Mouse (Mus musculus) bone marrow, adult 2 months (tissue): ENCODE measurements around the gene Large2.

Experiments
- CTCF ChIP-seq: fragments of 200-500 bp; IDR thresholded peaks from 2 replicates; pipeline ENCODE4 v1.5.1; 2011; ENCODE audit warnings: low read length, control low read depth; ENCODE audit not compliant: control insufficient read depth, insufficient read depth
- POLR2A ChIP-seq: fragments of 200-500 bp; IDR thresholded peaks from 2 replicates; pipeline ENCODE4 v1.6.1; 2011; ENCODE audit warnings: low read depth, mild to moderate bottlenecking, control low read depth, low read length, borderline replicate concordance; ENCODE audit not compliant: control insufficient read depth

DNA sequence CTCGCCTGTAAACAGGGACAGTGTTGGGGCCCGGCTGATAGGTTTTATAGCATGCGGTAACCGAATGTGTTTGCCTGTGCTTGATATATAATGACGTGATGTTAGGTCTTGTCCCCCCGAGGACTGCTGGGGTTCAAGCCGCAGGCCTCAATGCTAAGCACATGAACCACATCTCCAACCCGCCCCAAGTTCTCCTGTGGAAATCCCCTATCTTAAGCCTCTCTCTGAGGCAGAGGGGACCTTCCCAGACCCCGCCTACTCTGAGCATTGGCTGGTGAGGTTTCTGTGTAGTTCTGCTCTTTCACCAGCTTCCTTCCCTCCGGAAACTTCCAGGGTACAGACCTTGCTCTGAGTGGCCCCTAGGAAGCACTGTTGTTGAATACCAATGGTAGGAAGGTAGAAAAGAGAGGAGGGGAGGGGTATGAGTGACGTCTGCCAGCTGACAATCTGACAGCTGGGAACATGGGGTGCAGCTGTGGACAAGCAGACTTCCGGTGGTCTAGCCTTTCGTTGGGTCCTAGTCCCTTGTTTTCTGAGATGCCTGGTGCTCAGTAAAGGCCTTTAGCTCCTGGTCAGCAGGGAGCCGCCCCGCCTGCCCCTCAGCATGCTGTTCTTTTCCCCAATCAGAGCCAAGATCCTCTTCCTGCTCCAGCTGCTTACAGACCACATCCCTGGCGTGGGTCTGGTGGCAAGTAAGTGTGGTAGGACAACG is 5.3 kb upstream of the Large2 start:
- TF ChIP-seq CTCF, result no peak
- TF ChIP-seq POLR2A, result no peak
